Mouse (Mus musculus) ovary, postnatal 10 days (tissue): ENCODE results near the gene Hist1h4d.
A peak's percentile ranks its signal among the peaks of the same experiment; 100 is the strongest.
"Not testable (repeated sequence)": the region's sequence is repeated elsewhere in the genome, so short reads cannot be mapped to it uniquely, and the experiment has no call there.

Source experiments
- DNase-seq: peaks from one replicate; pipeline ENCODE4 v3.0.0; 2022; ENCODE audit warnings: low spot score

The Hist1h4d gene

DNA sequence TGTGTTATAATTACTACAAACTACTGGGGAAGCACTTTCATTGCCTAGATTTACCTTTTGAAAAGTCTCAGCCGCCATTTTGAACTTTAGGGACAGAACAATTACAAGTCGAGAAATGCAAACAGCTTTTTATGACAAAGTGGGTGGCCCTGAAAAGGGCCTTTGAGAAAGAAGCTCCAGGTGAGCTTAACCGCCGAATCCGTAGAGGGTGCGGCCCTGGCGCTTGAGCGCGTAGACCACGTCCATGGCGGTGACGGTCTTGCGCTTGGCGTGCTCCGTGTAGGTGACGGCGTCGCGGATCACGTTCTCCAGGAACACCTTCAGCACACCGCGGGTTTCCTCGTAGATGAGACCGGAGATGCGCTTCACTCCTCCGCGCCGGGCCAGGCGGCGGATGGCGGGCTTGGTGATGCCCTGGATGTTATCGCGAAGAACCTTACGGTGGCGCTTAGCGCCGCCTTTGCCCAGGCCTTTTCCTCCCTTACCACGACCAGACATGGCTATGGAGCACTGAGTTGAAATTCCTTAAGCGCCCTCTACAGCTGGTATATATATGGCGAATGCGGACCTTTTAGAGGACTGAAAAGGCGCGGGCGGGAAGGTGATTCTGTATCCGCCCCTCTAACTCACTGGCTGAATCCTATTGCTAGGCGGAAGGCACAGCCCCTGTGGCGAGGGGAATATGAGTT lies 30.1 kb upstream of the Hist1h4d start, which contains the start of gene Hist1h4f:
Hist1h4f (minus strand) TSS at position 503 of the 689 bp plus-strand sequence.
- peak; percentile 74 for DNase-seq

DNA sequence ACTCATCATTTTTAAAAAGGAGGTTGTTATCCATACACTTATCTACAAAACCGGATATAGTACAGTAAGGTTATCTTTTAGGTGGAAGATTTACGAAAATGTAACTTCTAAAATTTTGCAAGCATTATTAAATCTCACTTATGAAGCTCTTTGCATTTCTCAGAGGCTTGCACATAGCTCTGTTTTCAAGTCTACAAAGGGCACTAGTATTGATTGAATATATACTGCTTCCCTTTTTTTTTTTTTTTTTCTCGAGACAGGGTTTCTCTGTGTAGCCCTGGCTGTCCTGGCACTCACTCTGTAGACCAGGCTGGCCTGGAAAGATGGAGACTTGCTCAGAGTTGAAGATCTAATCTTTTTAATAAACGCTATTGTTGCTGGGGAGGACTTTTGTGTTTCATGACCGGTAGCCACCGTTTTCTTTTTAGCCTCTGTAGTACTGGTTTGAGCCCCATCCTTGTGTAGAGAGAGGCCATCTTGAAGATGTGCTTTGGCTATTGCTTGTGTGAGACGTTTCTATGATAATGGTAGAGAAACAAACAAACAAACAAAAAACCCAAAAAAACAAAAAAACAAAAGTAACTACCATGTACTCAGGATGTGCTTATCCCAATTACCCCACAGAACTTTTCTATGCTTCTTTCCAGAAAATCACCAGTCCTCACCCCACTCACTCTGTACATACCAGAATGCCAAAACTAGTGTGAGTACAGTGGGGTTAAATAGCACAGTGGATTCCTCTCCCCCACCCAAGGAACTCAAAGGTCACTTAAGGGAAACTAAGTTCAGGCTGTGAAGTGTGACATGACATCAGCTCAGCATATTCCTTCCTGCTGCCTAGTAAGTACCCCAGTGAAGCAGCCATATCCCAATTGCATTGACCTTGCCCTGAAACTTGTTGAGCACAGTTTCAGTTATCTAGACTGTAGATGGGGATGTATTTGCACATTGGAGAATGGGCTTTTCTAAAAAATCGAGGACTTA lies 29.2 kb upstream of the Hist1h4d start:
- DNase-seq, result no peak

DNA sequence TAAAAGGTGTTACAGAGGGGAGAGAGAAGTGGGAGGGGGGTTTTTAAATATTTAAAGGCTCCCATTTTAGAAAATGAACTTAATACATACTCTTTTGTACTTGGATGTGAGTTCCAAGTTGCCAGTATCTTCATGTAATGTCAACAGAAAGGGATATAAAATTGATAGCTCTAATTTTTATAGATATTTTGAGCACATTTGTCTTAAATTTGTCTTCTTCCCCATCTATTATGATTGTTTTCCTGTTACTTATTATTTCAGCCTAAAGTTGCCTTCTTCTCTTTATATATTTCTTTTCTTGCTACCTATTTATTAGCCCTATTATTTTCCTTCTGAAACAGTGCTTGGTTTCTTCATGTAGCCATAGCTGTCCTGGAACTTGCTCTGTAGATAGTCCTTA lies 28.4 kb upstream of the Hist1h4d start, which contains the start of gene Hist1h1d:
Hist1h1d (plus strand) TSS at position 301 of the 400 bp plus-strand sequence.
- DNase-seq, result no peak

DNA sequence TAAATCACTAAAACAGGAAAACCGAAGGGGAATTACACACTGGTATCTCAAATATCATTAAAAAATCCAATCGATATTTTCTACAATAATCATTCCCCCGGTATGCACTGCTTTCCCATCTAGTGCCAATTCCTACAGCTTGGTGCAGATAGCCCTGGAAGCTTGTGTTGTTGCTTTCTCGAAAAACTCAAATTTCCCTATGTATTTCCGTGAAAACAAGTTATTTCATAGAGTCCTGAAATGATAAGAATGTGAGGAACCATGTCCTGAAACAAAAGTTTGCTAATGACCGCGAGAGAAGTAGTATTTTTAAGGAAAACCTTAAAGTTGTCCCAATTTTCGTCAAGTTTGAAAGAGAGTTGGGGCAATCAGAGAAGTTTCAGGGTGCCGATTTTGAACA lies 27.0 kb upstream of the Hist1h4d start:
- no peak for DNase-seq

DNA sequence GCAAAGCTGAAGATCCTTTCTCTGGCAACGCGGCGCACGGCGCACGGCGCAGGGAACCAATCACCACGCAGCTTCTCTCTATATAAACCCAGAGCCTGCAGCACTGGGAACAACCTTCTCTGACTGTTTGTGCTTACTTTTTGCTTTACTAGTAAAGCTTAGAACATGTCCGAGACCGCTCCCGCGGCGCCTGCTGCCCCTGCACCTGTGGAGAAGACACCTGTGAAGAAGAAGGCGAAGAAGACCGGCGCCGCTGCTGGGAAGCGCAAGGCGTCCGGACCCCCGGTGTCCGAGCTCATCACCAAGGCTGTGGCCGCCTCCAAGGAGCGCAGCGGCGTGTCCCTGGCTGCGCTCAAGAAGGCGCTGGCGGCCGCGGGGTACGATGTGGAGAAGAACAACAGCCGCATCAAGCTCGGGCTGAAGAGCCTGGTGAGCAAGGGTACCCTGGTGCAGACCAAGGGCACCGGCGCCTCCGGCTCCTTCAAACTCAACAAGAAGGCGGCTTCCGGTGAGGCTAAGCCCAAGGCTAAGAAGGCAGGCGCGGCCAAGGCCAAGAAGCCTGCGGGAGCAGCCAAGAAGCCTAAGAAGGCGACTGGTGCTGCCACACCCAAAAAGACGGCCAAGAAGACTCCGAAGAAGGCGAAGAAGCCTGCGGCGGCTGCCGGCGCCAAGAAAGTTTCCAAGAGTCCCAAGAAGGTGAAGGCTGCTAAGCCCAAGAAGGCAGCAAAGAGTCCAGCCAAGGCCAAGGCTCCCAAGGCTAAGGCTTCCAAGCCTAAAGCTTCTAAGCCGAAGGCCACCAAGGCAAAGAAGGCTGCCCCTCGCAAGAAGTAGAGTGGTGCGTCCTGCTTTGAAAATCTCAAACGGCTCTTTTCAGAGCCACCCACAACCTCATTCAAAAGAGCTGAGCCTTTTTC lies 26.2 kb upstream of the Hist1h4d start:
- peak; percentile 73 for DNase-seq

DNA sequence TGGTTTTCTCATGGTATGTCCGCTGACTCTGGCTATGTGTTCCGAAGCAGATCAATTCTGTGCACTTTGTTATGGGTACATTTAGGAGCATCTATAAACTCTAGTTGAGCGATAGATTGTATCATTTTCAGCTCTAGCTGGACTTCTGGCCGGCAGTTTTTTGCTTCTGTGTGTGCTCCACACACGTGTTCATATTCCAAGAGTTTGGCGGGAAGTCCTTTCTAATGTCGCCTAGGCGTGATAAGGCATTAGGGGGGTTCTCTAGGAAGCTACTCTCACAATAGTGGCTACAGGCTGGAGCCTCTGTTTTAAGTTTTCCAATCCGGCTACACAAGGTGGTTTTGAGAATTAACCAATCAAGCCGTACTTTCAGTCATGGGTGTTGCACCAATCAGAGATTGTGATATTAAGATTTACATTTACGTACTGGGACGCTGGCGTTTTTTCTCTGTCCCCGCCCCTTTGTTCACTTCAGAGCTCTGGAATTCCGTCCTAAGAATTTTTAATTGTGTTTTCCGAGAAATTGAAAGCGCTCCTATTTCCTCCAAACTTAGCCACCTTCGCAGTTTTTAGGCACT lies 25.5 kb upstream of the Hist1h4d start:
- no peak for DNase-seq

DNA sequence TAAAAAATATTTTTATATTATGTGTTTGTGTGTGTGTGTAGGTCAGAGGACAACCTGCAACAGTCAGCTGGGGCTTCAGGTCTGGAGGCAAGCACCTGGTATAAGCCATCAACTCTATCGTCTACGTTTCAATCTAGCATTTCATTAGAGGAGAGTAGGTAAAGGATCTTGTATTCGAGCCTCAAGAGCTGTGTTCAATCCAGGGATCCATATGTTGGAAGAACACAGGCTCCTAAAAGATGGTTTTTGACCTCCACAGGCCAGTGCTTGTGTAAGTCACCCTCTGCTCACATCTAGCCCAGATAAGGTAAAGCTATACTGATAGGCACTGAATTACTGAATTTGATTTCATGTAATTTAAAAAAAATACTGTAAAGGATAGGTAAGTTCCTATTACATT lies 24.5 kb upstream of the Hist1h4d start:
- no peak for DNase-seq

DNA sequence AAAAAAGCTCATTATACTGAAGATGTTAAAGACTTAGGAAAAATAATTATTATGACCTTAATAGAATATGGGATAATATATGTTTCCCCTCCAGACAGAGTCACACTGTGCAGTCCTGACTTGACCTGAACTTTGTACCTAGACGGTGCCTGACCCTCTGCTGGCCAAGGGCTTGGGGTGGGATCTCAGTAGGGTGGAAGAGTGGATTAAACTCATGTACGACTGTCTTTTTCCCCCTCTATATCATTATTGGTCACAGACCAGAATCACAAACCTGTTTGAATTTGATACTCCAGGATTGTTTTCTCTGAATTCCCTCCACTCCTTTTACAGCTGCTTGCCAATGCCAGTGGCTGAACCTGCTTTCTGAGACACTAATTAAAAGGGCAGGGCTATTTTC lies 20.7 kb upstream of the Hist1h4d start:
- DNase-seq, result not testable (repeated sequence)

DNA sequence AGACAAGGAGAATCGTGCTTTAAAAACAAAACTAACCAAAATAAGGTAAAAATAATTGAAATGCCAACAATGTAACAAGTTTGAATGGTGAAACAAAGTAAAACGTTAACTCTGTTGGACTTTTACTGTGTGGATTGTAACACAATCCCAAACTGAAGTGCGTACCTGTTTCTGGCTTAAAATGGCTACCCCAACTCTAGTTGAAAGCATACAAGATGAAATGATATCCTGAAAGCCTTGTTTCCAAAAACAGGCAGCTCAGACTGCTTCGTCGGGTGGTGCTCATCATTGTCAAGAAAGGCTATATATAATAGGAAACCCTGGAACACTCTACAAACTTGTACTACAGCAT lies 19.9 kb upstream of the Hist1h4d start:
- DNase-seq, result not testable (repeated sequence)

DNA sequence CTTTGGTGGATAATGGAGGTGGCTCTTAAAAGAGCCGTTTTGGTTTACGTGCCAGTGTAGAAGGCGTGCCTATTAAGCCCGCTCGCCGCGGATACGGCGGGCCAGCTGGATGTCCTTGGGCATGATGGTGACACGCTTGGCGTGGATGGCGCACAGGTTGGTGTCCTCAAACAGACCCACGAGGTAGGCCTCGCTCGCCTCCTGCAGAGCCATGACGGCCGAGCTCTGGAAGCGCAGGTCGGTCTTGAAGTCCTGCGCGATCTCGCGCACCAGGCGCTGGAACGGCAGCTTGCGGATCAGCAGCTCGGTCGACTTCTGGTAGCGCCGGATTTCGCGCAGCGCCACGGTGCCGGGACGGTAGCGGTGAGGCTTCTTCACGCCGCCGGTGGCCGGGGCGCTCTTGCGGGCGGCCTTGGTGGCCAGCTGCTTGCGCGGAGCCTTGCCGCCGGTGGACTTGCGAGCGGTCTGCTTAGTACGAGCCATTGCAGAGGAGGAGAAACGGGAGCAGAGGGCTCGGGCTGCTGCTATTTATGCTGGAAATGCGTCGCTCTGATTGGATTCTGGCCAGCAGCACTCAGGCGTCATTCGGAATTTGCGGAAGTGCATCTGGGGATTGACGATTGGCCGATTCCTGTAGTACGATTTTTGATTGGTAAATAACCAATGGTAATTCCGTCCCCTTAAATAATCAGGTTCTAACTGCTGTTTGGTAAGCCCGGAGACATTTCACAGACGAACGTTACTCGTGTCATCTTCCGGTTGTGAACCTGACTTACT lies 19.3 kb upstream of the Hist1h4d start, which contains the start of gene Hist1h3e:
Hist1h3e (minus strand) TSS at position 487 of the 777 bp plus-strand sequence.
- DNase-seq, result peak; percentile 92

DNA sequence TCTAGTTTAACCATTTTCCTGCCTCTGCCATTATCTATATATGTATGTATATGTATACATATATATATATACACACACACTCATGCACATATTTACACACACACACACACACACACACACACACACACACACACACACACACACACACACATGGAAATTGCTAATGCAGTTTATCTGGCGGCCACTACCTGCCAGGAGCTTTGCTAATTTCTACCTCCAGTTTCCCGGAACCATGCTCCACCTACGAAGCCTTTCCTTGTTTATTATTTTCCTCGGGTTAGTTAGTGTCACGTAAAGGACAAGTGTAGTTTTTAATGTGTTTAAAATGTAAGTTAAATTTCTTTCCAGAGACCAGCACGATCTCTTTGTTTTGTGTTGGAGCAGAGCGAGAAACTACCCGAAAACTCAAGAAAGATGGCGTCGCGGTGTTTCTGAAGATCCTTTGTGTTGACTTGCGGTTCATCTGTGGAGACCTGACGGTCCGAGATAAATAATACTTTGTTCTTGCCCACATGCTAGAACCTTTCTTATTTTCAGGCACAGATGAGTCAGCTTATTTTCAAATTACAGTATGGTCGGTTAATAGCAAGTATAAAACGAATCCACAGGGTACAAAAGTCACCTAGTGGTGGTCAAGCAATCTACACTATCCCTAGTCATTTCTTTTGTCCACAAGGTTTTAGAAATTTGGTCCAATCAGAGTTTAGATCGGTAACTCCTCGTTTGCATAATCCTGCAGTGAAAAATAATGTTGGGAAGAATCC lies 18.5 kb upstream of the Hist1h4d start:
- DNase-seq, result no peak

DNA sequence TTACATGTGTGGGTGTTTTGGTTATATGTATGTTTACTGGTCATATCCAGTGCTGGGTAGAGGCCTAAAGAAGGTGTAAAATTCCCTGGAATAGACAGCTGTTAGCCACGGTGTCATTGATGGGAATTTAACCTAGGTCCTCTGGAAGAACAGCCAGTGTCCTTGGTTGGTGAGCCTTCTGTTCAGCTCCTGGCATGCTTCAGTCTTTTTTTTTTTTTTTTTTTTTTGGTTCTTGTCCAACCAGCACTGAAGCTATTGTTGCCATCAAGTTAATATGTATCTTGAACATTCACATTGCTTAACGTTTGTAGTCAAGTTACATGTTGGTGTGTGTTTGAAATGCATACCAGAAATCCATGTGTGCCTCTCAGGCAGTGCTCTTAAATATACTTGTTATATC lies 16.9 kb upstream of the Hist1h4d start:
- no peak for DNase-seq

DNA sequence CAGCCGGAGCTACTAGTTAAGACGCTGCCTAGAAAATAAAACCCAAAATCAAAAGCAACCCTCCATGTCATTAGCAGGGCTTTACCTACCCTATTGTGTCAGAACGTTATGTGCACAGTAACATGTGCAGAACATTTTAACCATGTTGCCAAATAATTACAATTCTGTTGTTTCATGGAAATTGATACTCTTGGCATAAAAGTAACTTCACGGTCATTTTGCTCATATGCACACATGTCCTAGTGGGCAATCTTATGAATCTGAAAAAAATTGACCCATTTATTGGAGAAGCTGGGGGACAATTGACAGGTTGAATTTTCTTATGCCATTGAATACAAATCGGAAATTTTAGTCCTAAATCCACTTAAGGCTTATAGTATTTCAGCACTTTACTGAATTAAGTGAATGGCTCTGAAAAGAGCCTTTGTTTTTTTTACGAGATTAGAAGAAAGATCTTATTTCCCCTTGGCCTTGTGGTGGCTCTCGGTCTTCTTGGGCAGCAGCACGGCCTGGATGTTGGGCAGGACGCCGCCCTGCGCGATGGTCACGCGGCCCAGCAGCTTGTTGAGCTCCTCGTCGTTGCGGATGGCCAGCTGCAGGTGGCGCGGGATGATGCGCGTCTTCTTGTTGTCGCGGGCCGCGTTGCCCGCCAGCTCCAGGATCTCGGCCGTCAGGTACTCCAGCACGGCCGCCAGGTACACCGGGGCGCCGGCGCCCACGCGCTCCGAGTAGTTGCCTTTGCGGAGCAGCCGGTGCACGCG lies 11.0 kb upstream of the Hist1h4d start:
- DNase-seq, result not testable (repeated sequence)

DNA sequence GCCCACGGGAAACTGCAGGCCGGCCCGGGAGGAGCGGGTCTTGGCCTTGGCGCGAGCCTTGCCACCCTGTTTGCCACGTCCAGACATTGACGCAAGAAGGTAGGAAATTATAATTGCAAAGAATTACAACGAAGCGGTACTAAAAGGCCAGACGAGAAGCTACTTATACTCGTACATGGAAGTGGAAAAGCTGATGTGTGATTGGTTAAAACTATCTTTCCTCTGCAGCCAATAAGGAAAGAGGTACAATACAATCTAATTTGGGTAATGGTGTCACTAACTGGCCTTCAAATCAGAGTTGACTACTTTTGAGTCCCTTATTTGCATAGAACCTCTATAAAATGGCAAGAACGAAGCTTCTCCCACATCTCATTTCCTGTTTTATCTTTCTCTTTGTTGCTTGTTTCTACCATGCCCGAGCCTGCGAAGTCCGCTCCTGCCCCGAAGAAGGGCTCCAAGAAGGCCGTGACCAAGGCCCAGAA lies 10.3 kb upstream of the Hist1h4d start, which contains the start of the genes Hist1h2ae and Hist1h2bg:
Hist1h2ae (minus strand) TSS at position 199 of the 482 bp plus-strand sequence.
Hist1h2bg (plus strand) TSS at position 375 of the 482 bp plus-strand sequence.
- DNase-seq, result no peak

DNA sequence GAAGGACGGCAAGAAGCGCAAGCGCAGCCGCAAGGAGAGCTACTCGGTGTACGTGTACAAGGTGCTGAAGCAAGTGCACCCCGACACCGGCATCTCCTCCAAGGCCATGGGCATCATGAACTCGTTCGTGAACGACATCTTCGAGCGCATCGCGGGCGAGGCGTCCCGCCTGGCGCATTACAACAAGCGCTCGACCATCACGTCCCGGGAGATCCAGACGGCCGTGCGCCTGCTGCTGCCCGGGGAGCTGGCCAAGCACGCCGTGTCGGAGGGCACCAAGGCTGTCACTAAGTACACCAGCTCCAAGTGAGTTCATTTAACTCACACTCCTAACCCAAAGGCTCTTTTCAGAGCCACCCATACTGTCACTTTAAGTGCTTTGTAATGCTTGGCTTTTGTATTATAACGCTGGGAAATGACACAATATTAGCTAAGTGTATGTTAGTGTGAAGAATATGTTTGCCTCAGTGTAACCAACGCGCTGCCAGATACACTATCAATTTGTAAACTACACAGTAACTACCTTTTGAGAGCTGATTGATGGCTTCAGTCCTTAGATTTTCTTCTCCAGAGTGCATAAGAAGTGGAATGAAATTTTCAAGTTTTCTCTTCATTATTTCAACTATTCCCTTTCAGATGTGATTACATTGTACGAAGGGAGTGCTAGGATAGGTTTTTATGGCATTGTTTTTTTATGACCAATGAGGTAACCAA lies 9.7 kb upstream of the Hist1h4d start:
- not testable (repeated sequence) for DNase-seq

DNA sequence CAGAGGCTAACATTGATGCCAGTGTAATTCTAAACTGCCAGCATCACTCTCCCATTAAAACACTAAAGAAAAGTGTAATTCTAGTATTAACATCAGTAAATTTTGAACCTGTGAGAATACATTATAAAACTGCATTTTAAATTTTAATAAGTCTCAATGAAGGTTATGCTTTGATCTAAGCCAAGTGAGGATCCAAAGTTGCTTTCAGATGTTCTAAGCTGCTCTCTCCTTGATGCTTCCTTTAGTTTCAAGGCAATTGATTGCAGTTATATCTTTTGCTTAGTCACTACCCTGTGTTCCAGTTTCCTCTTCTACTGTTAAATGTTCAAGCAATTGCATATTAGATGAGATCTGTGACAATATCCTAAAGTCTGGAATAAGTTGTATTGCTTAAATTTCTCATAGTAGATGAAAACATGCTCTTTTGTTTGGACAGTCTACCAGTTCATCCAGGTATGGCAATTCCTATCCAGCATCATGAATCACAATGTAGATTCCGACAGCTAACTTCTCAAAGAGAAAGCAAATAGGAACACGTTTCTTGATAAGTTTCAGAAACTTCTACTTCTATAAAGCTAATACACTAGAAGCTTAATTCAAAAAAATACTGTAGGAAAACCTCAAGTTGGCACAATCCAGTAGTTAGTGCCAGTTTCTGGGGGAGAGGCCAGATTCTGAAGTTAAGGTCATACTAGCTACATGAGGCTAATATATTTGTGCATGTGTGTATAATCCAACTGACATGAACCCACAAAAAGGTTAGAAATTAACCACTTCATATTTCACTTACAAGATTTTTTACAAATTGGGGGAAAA lies 9.0 kb upstream of the Hist1h4d start:
- no peak for DNase-seq
